Mouse (Mus musculus) adrenal gland, adult (tissue): ENCODE measurements around the gene Carm1.
A peak's percentile ranks its signal among the peaks of the same experiment; 100 is the strongest.
"Not testable (repeated sequence)": the region's sequence is repeated elsewhere in the genome, so short reads cannot be mapped to it uniquely, and the experiment has no call there.

Experiments
- DNase-seq, 2 experiments: peaks; one replicate each; pipeline ENCODE4 v3.0.0; 2022 to 2023; ENCODE audit warnings: low spot score in 1 of 2; ENCODE audit not compliant: inconsistent age in 2 of 2

Carm1 gene

DNA sequence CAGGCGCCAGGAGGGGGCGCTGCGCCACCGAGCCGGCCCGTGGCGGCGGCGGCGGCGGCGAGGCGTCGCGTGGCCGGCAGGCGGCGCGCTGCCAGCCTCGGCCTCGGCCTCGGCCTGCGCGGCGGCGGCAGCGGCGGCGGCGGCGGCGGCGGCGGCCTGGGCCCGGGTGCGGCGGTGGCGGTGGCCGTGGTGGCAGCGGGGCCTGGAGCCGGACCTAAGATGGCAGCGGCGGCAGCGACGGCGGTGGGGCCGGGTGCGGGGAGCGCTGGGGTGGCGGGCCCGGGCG, at the start of gene Carm1:
Carm1 (plus strand) TSS at position 106 of the 286 bp plus-strand sequence.
- peak in 1 of 2 experiments; percentile 90 for DNase-seq

DNA sequence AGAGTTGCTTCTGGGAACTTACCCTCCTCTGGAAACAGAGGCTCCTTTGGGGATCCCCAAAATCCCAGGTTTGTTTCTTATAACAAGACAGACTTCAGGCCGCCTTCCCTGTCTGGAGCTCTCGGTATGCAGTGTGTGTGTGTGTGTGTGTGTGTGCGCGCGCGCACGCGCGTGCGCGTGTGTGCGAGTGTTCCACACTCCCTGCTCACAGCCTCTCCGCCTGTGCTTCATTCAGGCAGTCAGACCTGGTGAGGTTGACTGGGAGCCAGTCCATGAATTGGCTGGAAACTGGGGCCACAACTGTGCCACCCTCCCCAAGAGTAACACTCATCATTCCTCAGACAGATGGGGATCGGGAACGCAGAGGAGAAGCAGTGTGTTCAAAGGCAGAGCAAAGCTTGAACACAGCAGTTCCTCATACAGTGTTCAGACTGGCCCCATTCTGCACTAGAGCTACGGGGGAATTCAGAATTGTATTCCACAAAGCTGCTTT, 49.6 kb upstream of the Carm1 start:
- DNase-seq, result no peak

GRCm38 (mm10) chr9:21497664-21498063, 49.0 kb upstream of the Carm1 start:
- no peak for DNase-seq

GRCm38 (mm10) chr9:21498284-21498902, 48.3 kb upstream of the Carm1 start:
- DNase-seq, result no peak

DNA sequence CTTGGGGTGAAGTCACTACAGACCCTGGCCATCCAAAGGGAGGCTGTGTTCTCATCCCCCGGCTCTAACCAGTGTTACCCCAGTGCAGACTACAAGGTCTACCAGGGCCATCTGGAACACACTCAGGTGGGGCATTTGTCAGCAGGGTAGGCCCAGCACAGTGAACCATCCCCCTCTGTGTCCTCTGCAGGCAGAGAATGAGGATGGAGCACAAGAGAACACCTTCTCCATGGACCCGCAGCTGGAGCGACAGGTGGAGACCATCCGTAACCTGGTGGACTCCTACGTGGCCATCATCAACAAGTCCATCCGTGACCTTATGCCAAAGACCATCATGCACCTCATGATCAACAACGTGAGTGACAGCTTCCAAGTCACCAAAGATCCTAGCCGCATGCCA, 43.3 kb upstream of the Carm1 start:
- DNase-seq, result peak in 1 of 2 experiments; percentile 27

DNA sequence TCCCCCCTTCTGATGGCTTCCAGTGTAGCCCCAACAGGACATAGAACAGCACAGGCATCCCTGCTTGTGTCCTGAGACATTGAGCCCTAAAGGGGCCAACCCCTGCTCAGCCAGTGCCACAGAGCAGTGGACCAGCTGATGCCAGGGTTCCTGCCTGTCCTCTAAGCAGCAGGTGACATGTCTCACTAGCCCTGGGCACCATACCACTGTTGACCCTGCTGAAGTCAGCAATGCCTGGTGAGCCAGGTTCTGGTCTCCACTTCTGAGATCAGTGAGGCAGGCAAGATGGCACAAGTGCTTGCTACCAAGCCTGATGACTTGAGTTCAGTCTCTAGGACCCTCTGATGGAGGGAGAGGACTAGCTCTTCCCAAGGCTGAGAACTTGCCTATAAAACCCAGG, 40.9 kb upstream of the Carm1 start:
- DNase-seq, result peak in 1 of 2 experiments; percentile 27

DNA sequence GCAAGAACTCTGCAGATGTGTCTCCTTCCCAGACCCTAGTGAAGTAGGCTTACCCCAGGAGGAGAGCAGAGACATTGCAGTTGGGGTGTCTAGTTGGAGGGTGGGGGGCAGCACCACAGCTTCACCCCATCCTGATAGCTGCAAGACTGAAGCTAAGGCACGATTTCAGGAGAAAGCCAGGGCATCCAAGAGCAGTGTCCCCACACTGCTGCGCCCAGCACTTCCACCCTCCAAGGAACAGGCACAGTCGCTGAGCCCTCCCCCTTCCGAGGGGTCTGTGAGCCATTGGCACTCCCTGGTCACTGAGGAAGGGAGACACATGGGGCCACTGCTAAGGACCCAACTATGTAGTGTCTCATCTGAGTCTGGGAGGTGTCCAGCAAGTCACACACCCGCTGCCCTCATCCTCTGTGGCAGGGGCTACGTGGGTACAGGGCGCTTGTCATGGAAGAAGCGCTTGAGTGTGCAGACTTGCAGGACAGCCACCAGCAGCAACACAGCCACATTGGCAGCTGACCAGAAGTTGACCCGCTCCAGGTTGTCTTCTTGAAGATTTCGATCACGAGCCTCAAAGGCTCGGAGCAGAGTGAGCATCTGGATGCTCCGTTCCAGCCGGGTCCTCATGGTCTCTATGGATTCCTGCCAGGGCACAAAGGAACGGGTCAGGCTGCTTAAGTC, 38.8 kb upstream of the Carm1 start:
- peak in 1 of 2 experiments; percentile 51 for DNase-seq

DNA sequence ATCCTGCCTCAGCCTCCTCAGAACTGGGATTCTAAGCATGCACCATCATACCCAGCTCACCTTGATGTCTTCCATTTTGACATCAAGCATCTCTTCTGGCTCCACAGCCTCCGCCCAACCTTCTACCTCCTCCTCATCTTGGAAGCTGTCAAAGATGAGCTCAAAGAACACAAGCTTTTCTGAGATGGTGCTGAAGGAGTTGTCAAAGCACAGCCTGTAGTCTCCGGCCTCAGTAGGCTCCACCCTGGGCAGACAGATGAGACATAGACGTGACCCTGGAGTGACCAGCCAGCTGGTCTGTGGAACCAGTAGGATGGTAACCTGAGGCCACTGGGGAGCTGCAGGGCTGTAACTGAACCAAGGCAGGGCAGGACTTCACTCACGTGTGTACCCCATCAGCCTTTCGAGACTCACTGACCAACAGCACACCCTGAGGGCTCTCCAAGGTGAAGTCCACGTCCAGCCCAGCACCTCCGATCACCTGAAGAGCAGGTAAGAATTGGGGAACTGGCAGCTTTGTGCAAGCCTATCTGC, 37.8 kb upstream of the Carm1 start:
- peak; percentile 36 to 63 for DNase-seq

DNA sequence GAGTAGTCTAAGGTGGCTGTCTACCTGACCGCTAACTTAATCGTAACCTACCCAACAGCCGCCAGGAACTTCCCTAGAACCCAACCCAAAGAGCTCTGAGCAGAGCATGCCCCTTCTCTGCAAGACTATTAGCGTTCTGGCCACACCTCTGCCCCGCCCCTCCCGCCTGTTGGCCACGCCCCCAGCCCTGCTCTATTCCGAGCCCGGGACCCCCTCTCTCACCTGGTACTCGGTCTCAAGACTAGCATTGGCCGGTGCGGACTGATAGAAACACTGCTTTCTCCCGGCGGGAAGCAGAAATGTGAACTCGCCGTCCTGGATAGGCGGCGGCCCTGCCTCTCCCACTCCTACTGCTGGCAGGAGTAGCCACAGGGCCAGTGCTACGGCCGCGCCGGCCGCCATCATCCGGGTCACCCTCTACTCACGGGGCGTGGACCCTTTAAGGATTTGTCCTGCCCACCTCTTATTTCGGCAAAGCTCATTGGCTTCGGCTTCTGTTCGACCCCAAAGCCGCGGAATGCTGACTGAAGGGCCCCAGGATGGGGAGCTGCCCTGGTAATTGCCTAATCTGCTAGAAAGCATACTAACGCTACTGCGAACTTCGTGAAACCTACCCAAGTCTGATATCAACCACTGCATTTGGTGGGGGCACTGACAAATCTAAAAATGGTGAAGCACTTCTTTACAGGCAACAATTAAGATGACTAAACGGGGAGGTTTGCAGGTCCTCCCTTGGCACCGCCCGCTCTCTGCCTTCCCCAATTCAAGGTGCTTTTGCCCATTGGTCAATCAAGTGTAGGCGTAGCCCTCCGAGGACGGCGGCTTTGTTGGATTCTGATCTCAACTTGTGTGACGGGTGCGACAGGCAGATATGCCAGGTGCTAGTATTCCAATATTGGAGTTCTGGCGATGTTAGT, 36.7 kb upstream of the Carm1 start, which contains the start of gene Tmed1:
Tmed1 (minus strand) TSS at position 481 of the 917 bp plus-strand sequence.
- DNase-seq, result peak; percentile 96 to 99

- DNase-seq, result no peak
Measured at GRCm38 (mm10) chr9:21510689-21511015, 36.0 kb upstream of the Carm1 start.

DNA sequence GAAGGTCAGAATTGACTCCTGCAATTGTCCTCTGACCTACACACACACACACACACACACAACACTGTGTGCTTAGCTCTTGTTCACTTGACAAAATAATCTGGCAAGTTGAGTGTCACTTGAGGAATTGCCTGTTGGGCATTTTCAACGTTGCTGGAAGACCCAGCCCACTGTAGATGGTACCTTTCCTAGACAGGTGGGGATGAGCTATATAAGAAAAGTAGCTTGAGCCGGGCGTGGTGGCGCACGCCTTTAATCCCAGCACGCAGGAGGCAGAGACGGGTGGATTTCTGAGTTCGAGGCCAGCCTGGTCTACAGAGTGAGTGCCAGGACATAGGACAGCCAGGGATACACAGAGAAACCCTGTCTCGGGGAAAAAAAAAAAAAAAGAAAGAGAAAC, 35.6 kb upstream of the Carm1 start:
- peak in 1 of 2 experiments; percentile 41 for DNase-seq

- no peak for DNase-seq
Measured at GRCm38 (mm10) chr9:21513466-21513865, 33.2 kb upstream of the Carm1 start.

- no peak for DNase-seq
Measured at GRCm38 (mm10) chr9:21517947-21518495, 28.7 kb upstream of the Carm1 start.

DNA sequence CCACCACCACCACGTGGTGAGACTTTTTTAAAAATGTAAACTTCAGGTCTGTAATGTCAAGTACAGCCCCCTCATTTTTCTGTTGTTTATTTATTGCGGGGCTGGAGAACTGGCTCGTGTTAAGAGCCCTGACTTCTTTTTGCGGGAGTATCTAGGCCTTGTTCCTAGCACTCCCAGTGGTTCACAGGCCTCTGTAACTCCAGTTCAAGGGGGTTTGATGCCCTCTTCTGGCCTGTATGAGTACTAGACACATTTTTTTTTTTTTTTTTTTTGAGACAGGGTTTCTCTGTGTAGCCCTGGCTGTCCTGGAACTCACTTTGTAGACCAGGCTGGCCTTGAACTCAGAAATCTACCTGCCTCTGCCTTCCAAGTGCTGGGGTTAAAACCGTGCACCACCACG, 28.0 kb upstream of the Carm1 start:
- not testable (repeated sequence) for DNase-seq

DNA sequence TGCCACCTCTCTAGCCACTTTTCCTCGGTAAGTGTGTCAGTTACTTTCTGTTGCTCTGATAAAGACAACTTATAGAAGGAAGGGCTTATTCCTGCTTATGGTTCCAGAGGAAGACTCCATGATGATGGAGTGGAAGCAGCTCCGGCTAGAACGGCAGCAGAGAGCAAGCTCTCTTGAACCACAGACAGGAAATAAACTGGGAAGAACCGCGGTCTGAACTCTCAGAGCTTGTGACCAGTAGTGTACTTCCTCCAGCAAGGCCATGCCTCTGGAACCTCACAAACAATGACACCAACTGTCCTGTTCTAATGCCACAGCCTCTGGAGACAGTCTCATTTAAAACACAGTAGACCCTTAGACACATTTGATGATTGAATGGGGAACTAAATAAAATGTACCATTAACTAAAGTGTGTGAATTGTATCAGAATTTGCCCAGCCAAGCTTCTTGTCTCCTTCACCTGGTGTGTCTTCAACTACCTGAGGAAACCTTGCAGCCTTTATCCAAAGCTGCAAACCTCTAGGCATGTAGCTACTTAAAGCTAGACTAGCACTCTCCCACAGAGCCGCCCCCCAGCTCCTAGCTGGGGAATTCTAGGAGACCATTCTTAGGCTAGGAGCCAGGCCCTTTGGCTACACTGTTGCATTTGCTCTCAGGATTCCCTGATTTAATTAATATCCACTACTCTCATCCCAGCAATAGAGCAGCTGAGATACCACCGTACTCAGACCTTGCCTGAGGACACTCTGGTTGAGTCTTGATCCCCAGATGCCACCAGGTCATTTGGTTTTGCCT, 21.4 kb upstream of the Carm1 start:
- DNase-seq, result no peak

DNA sequence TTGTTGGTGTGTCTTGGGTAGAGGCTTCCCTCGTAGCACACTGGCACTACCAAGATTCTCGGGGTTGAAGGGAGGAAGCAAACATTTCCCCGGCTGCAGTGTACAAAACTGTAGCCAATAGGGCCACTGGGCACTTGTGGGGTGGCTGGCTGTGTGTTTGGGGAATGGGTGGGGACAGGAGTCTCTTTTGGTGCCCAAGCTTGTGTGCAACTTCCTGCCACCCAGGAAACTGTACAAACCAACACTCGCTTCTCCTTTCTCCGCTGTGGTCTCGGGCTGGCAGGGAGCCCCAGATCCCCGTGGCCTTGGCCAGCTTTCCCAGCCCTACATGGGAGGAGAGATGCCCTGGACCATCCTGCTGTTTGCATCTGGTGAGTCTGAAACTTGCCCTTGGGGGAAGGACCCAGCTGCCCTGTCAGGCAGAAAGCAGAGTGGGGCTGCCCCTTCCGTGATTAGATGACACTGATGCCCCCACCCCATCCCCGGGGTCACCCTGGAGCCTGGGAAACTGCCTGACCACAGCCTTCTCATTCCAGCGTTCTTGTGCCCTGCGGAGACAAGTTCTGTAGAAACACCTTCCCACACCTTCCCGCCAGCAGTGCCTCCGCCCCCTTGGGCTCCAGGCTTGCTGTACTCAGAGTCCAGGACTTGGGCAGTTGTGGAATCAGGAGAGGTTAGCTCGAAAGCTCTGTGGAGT, 20.6 kb upstream of the Carm1 start, which contains the start of gene AB124611:
AB124611 (plus strand) TSS at position 240 of the 697 bp plus-strand sequence.
- DNase-seq, result peak in 1 of 2 experiments; percentile 52

- DNase-seq, result no peak
Measured at GRCm38 (mm10) chr9:21526634-21526944, 20.1 kb upstream of the Carm1 start.

GRCm38 (mm10) chr9:21527100-21527801, 19.4 kb upstream of the Carm1 start:
- no peak for DNase-seq

GRCm38 (mm10) chr9:21527917-21528324, 18.8 kb upstream of the Carm1 start:
- no peak for DNase-seq
